In genomic region chrX:19288171-19288570, GRCm38 (mm10) we compare ENCODE assay signal across 23 mouse cellular contexts.
"Had no signal": no experiment of that assay in that cellular context is flagged by ENCODE, and none has a peak within 500 bp of the region (broad histone marks: within the 10 kb centered on the region; RNA-seq: fewer than 3 reads in every experiment).

No protein-coding gene starts in this region.

- H3K4me3 ChIP-seq: heart, adult 2 months; heart, embryonic 13.5 days; heart, embryonic 15.5 days; hindbrain, embryonic 13.5 days; hindbrain, embryonic 15.5 days; limb, embryonic 13.5 days; limb, embryonic 15.5 days had no signal

- H3K9me3 ChIP-seq: heart, embryonic 13.5 days; heart, embryonic 15.5 days; hindbrain, embryonic 13.5 days; hindbrain, embryonic 15.5 days; limb, embryonic 13.5 days; limb, embryonic 15.5 days had no signal

- H3K4me1 ChIP-seq: heart, embryonic 13.5 days; heart, embryonic 15.5 days; hindbrain, embryonic 13.5 days; hindbrain, embryonic 15.5 days; limb, embryonic 13.5 days; limb, embryonic 15.5 days had no signal

- H3K4me2 ChIP-seq: heart, embryonic 11.5 days; heart, embryonic 13.5 days; heart, embryonic 15.5 days; hindbrain, embryonic 13.5 days; hindbrain, embryonic 15.5 days; limb, embryonic 13.5 days; limb, embryonic 15.5 days; liver, embryonic 11.5 days had no signal

- H3K27ac ChIP-seq: heart, adult 2 months; heart, embryonic 13.5 days; heart, embryonic 15.5 days; hindbrain, embryonic 13.5 days; hindbrain, embryonic 15.5 days; hindbrain, postnatal 0 days; limb, embryonic 13.5 days; limb, embryonic 15.5 days; liver, embryonic 14.5 days had no signal

- H3K9ac ChIP-seq: forebrain, postnatal 0 days; heart, embryonic 13.5 days; heart, embryonic 15.5 days; hindbrain, embryonic 13.5 days; hindbrain, embryonic 15.5 days; limb, embryonic 13.5 days; limb, embryonic 15.5 days; liver, embryonic 14.5 days had no signal

- ATAC-seq: forebrain, postnatal 0 days; hindbrain, postnatal 0 days; intestine, embryonic 16.5 days had no signal

- H3K27me3 ChIP-seq: heart, embryonic 13.5 days; heart, embryonic 15.5 days; hindbrain, embryonic 13.5 days; hindbrain, embryonic 15.5 days; limb, embryonic 13.5 days; limb, embryonic 15.5 days had no signal

- DNase-seq: forebrain, postnatal 0 days; gastrocnemius, postnatal 14 days; gastrocnemius, postnatal 36 days; heart, adult 11 months; heart, adult 2 months; heart, postnatal 14 days; heart, postnatal 36 days; kidney, adult 18-20 months; kidney, postnatal 14 days; layer of hippocampus, adult 9-11 months; layer of hippocampus, postnatal 36 days; left cerebral cortex, postnatal 4 days had no signal

- H3K36me3 ChIP-seq: heart, embryonic 13.5 days; heart, embryonic 15.5 days; hindbrain, embryonic 13.5 days; hindbrain, embryonic 15.5 days; limb, embryonic 13.5 days; limb, embryonic 15.5 days had no signal
